Mouse (Mus musculus): ENCODE results near the gene Ktn1.

- TF ChIP-seq CTCF (IDR thresholded peaks at IDR 0.05; ENCODE audit: low read depth, low read length) (no peak), POLR2A (IDR thresholded peaks at IDR 0.05; ENCODE audit: borderline replicate concordance, low read depth, low read length) (no peak)
These were observed 2.6 kb upstream of the Ktn1 start for GRCm38 (mm10) chr14:47645620-47646019.

Measured in bone marrow macrophage, adult 2 months (primary cell).